Mouse (Mus musculus) CD4-positive, CD25-positive, alpha-beta regulatory T cell, adult 4 months (primary cell): ENCODE measurements around the gene Slco1a5. TPM values are rescaled to one million over a fixed set of nuclear protein-coding genes. Genes with fewer than 3 reads are reported as not detected.
"Not testable (repeated sequence)": the region's sequence is repeated elsewhere in the genome, so short reads cannot be mapped to it uniquely, and the experiment has no call there.

ENCODE experiments used
- ATAC-seq: one replicate; pipeline ENCODE4 v1.8.0; 2017
- polyA plus RNA-seq, 2 experiments: library from polyadenylated mRNA; unstranded; fragments of 100-300 nt; shearing (Covaris generic); gene quantifications; one replicate each; pipeline ENCODE4 v1.2.1; 2017

Gene Slco1a5
- polyA plus RNA-seq, result not detected

DNA sequence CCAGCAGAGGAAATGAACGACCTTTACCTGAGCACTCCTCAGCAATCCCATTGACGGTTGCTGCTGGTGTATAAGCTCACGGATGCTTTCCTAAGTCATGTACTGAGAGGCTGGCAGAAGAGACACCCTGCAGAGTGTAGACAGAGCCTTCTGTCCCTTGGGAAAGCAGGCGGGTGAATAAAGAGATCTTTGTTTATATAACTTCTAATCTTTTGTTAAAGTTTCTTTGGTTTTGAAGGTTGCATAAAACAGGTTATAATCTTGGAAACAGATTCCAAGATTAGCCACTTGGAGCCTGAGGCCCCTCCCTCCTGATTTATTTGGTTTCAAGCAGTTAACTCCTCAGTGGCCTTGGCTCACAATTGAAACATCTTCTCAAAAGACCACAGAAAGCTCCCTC is at the start of gene Slco1a5:
Slco1a5 (minus strand) TSS at position 101 of the 400 bp plus-strand sequence.
- no peak for ATAC-seq

DNA sequence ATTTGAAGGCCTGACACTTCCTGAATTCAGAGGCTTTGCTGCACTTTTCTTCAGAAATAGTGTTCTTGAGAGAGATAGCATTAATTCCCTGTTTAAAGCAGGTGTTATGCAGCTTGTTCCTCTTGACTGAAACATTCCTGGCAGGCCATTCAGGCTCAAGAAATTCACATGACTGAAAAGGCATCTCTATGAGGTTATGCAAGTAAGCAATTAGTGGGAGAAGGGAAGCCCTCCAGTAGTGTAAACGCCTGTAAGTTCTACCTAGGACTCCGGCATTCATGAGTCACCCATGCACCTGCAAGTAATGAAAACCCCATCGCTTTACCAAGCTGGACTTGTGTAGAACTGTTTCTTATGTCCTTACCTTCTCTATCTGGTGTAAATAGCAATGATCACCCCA is 46.8 kb upstream of the Slco1a5 start:
- ATAC-seq, result no peak

DNA sequence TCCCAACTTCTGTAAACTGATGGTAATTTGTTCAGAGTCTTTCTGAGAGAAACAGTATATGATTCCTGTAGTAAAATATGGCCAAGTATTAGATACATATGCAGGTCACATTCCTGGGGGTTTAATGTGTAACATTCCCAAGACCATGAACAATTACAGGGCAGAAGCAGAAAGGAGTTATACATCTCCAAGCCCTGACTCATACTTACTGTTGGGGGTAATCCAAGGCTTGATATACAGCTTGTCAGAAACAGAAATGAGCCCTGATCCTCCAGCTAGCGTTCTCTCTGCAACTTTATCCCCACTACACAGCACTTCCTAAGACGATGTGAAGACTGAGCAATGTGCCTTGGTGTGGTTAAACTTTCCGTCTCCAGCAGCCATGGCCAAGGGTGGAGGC is 44.8 kb upstream of the Slco1a5 start:
- no peak for ATAC-seq

DNA sequence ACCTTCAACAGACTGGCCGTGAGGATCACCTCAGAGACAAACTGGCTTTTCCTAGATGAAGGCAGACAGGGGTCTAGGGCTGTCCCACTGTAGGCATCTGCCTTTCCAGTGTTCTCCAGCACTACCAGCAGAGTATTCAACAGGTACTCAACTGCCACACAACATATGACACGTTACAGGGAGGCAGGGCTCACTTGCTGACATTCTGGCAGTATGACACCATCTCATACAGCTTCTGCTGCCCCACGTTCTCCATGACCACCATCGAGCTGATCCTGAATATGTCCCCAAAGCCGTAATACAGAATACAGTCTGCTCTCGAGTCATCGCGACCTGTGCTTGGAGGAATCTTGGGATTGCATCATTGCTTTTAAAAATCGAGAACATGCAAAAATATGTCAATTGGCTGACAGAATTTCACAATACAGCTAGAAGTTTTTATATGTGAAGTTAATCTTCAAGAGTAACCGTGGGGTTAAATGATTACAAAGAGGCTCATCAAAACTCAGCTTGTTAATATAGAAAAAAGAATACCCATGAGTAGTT is 43.8 kb upstream of the Slco1a5 start:
- ATAC-seq, result no peak

DNA sequence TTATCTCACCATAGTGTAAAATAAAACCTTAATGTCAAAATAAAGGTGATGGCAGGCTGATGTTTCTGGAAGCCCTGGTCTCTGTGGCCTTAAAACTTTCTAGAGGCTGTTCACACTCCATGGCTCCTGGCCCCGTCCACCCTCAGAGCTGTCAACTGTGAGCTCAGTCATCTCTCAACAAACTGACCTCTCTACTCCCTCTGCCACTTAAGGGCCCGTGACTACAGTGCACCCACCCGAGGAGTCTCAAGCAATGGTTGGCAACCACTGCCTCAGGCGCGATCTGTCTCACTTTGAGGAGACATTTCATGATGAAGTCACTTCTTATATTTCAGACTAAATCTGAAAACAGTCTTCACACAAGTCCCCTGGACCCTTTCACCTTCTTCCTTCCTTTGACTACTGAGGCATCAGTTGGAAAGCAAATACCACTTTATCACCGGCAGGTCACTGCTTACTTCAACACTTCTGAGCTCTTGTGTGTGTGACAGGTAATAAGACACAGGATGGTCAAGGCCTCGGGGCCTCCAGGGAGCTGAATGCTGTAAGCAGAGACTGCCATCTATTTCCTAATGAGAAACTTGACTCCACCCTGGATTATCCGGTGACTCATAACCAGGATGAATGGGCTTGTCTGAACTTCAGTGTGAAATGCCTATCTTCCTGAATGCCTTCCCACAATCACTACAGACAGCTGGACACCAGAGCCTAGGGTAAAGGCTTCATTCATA is 43.1 kb upstream of the Slco1a5 start:
- no peak for ATAC-seq

DNA sequence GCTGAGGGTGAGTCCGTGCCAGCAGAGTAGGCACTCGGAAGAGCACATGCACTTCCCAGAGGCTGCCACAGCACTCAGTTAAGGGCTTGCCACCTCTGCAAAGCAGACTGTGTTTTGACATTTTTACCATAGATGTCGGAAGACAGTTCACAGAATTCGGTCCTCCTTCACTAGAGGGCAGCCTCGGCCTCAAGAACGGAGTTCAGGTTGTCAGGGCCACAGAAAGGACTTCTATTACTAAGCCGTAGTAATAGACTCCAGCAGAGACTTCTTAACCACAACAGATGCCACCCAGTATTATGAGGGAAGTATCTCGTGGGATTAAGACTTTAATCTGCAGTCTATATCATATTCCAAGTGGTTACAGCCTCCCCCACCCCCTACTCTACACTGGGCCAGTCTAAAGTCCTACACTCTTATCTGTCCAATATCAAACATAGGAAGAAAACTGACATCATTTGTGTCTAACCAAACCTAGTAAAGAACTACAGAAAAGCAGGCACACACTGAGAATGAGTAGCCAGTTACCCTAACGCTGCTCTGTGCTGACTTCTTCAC is 40.3 kb upstream of the Slco1a5 start:
- no peak for ATAC-seq

DNA sequence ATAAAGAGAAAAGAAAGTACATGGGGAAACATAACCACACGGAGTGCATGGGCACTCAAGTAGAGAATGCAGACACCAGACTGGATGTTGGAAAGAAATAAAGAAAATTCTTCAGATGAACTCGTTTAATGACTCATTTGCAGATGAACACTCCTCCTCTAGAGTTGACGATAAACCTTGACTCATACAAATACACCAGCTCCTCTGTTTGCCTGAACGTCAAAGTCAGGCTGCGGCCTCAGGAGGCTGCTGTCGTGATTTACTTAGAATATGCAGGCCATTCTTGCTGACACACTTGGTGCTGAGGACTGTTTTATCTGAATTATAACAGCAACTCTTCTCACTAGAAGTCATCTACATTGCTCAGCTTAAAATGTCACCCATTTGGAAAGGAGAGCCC is 39.3 kb upstream of the Slco1a5 start:
- ATAC-seq, result no peak

DNA sequence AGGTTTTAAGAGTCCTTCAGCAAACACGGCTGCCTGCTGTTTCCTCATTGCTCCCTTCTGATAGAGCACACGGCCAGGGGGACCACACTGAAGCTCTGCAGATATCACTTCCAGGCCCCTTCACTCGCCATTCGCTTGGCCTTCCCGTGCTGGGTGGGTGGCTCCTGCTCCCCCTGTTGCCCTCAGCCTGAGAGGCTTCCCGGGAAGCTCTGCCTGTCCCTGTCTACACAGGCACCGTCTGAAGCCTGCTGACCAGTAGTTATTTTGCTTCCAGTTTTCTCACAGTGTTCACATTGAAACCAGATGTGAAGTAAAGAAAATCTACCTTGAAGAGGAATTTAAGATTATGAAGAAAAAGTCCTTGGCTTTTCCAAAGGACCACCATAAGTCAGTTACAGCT is 34.3 kb upstream of the Slco1a5 start:
- ATAC-seq, result no peak

DNA sequence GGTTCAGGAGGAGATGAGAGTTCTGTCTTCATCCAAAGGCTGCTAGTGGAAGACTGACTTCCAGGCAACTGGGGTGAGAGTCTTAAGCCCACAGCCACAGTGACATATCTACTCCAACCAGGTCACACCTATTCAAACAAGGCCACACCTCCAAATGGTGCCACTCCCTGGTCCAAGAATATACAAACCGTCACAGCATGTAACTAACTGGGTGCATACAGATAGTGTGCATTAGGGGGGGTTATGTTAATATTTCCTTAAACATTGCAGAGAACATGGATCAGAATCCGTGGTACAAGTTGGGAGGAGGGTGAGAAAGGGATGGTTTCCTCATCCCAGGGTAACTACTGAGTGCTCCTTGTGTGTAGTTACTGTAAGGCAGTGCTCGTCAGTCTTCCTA is 29.3 kb upstream of the Slco1a5 start:
- ATAC-seq, result not testable (repeated sequence)

DNA sequence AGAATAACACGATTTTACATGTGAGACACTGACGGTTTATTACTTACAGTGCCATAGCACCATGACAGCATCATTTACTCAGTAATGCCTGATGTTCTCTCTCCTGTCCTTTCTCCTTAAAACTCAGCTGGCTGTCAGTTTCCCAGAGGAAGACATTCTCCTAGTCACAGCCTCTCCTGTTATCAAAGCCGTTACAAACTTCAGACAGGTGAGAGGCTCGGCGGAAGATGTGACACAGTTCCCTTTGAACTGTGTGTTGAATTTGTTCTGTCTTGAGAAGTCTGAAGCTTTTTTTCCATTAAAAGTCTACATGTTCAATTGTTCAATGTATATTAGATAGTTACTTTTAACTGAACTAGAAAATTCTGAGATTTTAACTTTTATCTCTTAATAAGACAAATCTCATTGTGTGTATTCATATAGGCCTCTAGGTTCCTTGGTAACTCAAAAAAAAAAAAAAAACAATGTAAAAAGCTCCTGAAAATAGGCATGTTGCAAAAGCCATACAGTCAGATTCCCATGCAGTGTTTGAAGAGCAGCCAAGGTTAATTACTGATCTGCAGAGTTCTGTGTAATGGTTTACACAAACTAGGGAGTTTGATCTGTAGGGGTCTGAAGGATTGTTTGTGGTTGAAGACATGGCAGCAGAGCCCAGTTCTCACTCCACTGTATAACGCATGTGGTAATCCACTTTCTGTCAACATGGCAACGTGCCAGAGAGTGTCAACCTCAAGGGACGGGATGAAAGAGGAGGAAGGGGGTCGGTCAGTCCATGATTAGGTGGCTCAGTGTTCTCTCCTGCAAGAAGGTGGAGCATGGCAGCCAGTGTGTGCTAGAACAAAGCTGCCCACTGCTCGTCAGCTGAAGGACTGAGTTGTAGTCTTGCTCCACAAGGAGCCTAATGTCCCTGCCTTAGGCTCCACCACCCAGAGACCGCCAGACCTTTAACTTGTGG is 24.9 kb upstream of the Slco1a5 start:
- no peak for ATAC-seq

DNA sequence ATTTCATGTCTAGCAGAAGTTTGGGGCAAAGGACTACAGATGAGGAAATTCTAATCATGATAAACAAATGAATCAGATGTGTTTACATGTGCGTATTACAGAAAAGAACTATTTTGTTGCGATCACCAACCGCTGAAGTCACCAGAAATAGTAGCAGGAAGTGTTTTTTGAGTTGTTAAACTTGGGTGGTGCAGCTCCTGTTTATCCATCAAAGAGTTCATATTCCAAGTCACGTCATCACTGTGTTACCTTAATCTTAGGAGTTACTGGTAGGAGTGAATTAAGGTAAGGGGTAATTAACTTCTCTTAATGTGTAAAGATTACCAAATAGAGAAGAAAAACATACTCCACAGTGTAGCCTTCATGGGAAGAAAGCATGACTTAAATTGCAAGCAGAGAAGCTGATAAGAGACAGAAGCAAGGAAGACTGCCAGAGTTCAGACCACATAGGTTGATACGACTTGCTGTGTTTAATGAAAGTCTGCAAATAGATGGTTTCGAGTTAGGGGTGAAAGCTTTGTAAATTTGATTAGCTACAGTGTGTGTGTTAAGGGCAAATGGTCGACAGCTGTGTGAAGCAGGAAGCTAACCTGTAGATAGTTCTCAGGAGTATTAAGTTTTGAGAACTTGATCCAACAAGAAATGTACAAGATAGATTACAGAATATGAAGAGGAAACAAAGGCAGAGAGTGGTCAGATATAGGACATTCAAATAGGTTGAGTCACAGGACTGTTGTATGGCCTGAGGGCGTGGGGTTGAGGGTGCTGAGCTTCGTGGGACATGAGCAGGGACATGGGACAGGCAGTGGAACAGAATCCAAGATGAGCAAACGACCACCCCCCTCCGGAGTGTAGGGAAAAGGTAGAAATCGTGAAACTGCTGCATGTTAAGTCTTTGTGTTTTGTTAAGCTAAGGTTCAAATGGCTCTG is 23.7 kb upstream of the Slco1a5 start:
- peak; percentile 13 for ATAC-seq

DNA sequence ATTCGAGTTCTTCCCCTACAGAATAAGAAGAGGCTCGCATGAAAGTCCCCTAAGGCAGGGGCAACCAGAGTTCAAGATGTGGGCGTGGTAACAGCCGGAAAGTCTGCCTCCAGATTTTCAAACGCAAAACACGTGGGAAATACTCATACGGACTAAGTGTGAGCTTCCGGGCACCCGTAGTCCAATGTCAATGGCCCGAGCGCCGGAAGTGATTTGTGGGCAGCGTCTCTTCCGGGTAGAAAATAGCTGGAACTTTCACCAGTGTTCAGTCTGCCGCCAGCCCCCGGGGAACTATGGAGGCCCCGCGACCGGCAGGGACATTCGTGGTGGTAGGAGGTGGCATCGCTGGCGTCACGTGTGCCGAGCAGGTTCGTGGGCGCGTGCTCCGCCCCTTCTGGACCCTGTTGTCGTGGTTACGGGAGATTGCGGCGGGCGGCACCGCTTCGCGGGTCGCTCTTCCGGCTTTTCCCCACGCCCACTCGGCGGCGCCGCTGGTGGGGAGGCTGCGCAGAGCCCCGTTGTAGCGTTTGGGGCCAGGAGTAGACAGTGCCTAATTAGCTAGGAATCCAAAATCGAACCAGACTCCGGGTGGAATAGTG is 22.8 kb upstream of the Slco1a5 start, which contains the start of gene Pyroxd1:
Pyroxd1 (plus strand) TSS at position 215 of the 599 bp plus-strand sequence.
- ATAC-seq, result peak; percentile 87

DNA sequence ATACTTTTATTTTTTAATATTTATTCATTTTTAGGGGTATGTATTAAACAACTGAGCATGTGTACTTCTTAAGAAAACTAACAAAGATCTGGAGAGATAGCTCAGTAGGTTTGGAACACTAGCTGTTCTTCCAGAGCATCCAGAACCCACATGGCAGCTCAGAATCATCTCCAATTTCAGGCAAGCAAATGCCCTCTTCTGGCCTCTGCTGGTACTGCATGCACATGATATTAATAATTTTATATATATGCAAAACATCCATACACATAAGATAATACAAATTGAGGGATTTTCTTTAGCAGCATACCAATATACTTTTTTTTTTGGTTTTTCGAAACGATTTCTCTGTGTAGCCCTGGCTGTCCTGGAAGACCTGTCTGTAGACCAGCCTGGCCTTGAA is 20.8 kb upstream of the Slco1a5 start:
- ATAC-seq, result no peak

DNA sequence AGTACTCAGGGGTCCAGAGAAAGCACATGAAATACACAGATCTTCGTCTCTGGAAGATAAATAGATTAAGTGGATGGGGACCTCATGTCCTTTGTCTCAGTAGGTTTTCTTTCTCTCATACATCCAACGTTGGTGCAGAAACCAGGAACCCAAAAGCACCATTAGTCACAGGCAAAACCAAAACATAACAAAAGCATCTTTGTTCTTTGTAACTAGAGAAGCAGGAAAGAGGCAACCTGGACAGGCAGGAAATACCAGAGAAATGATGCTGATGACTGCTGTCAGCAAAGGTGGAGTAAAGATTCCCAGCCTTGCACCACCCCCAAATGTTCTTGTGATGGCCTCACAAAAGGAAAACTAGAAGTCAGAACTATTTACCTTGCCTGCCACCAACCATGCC is 16.8 kb upstream of the Slco1a5 start:
- ATAC-seq, result no peak

DNA sequence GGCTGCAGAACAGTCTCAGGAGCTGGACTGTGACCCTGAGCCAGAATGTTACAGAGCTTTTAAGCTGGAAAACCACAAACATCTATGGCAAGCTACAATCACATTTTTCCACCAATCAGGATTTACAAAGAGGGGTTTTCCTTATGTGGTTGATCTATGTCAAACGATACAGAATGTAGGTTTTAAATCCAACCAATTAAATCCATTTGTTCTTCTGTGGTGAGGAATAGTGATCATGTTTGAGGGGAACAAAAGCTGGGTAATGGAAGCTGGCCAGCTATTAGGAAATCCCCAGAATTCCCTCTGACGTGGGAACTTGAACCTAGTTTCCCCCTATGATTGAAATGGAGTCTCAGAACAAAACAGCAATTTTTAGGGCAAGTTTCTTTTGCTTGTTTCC is 16.2 kb upstream of the Slco1a5 start:
- no peak for ATAC-seq

DNA sequence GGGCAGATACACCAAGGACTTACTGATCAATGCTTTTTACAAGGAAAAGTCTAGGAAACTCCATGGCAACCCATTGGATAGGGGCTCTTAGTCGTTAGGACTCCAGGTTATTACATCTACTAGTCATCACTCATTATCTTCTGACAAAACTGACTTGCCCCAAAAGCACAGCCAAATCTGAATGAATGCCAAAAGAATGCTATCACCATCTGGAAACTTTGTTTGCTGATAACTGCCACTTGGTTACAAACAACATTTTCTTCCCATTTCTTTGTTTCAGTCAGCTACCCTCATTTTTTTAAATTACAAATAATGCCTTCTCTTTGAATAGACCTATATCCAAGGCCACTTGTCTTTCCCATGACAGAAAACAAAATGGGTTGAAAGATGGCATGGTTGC is 6.4 kb upstream of the Slco1a5 start:
- ATAC-seq, result no peak

DNA sequence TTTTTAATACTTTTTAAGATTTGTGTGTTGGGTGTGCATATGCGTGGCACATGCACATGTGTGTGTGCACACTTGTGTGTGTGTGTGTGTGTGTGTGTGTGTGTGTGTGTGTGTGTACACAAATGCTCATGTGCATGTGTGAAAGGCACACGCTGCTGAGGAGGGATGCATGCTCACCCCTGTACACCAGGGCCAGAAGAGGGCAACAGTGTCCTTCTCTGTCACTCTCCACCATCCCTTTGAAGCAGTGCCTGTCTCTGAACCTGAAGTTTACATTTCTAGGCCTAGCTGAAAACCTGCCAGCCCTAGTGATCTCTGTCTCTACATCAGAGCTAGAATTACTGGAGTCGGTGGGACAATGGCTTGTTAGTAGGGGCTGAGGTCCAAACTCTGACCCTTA is 3.8 kb upstream of the Slco1a5 start:
- no peak for ATAC-seq

DNA sequence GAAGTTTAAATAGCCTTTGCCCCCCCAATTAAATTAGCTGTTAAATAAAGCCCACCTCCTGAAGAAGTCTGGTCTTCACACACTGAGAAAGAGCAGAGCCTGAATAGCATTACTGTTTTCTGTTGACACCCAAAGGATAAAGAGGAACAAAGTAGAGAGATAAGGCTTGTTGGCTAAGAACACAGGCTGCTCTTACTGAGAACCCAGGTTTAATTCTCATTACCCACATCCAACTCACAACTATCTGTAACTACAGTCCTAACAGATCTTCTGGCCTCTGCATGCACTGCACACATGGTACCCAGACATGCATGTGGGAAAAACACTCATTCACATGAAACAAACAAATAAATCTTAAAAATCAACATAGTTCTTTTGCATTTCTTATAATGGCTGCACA is 5.7 kb downstream of the Slco1a5 start:
- ATAC-seq, result no peak

DNA sequence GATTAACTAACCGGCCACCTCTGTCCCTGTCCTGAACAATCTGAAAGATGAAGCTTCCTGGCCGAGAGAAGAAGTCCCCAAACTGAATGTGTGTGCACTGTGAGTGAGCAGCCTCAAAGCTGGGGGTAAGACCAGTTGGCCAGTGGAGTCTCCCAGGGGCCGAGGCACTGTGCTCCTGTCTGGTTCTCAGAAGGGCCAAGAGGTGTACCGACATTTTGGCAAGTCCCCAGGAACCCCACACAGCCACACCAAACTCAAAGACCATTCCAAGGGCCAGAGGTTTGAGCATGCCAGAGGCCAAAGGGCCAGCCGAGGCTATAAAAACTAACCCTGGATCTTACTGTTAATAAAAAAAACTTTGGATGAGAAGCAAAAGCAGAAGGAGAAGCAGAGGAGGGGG is 8.5 kb downstream of the Slco1a5 start:
- ATAC-seq, result no peak

DNA sequence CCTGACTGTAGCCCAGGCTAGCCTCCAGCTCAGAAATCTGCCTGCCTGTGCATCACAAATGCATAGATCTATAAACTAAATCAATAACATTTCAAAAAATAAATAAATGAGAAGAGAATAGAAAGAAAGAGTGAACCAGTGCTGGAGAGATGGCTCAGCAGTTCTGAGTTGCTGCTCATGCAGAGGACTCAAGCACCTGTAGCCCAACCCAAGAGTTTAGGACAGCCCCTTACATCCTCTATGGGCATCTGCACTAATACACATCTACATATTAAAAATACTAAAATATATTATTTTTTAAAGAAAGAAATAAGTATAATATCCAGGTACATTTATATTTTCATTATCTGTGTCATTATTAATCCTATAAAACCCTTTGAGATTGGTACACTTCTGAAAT is 17.7 kb downstream of the Slco1a5 start:
- no peak for ATAC-seq

DNA sequence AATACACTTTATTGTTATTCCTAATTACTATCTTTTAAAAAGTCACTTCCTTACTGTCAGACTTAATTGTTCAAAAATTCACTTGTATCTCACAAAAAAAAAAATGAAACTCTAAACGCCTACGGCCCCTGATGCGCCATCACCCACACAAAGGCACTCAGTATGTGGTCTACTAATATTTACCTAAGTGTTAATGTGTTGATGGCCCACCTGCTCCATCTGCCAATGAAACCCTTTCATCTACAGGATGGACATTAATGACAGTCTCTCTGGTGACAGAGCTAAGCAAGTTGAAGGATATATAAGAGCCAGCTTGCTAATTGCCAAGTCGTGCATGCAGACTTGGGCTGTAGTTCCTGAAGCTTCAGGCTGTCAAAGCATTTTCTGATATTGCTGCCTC is 24.7 kb downstream of the Slco1a5 start, which contains the start of gene Iapp:
Iapp (plus strand) TSS at position 326 of the 400 bp plus-strand sequence.
- ATAC-seq, result no peak
